Mouse (Mus musculus) subcutaneous adipose tissue, adult 2 months (tissue): Measurements from ENCODE around the gene Rsrp1. TPM values are rescaled to one million over a fixed set of nuclear protein-coding genes. Genes with fewer than 3 reads are reported as not detected.

Source experiments
- polyA plus RNA-seq: library from polyadenylated mRNA; depleted of rRNA; stranded (reverse); fragments of >200 nt; gene quantifications from 2 replicates; pipeline ENCODE4 v1.2.3, GENCODE M21; 2012; ENCODE audit warnings: low replicate concordance; rRNA removed

Gene Rsrp1
- 326 and 559 TPM in 2 replicates for polyA plus RNA-seq

GRCm38 (mm10) chr4:134923258-134924018 lies at the start of gene Rsrp1:
Gene Rsrp1 (plus strand): TSS chr4:134923592.

DNA sequence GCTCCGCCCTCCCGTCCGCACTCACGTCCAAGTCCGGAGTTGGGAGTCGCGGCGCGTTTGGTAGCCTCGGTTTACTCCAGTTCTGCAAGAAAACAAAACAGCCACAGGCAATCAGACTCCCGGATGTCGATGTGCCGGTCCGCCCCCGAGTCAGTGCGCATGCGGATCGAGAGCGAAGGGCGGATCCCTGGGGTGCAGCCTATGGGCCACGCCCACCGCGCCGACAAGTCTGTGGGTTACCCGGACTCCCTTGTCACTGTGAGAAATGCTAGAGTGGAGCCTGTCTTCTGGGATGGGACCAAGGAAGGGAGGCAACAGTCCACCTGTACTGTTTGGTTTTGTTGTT lies 8.6 kb upstream of the Rsrp1 start, which contains the start of gene Tmem50a:
Gene Tmem50a, minus strand, starts transcription at position 161 of the 346 bp plus-strand sequence.

DNA sequence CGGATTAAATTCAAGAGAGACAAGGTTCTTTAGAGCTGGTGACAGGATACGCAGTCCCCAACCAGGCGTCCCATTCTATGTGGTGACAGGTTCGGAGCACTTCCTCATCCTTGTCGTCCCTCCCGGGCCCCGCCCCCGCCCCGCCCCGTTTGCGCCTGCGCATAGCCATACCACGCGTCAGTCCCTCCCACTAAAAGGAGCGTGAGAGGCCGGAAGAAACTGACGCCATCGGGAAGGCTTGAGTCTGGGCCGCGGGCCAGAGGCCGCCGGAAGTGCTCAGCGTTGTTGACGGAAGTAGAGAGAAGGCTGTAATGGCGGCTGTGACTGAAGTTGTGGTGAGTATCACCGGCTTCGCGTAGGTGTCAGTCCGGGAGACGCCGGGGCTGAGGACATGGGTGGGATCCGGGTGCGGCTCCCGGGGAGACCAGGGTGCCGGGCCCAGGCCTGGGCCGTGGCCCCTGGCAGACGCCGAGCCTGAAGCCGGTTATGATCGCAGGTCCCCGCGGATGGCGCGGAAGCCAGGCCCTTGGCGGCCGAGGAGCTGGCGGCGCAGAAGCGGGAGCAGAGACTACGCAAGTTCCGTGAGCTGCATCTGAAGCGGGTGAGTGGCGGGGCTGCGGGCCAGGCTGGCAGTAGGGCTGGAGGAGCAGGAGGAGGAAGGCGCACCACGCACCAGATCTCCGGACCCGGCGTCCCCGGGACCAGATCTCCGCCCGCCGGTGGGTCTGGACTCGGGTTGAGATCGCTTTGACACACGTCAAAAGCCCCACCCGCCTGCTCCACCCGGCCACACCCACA lies 7.5 kb downstream of the Rsrp1 start, which contains the start of gene Syf2:
Gene Syf2, plus strand, starts transcription at position 215 of the 798 bp plus-strand sequence.

Other genes starting within 250 kb of the Rsrp1 start
- gene Man1c1, start 219.3 kb upstream of the Rsrp1 start, polyA plus RNA-seq, result 6.9 and 14.0 TPM in 2 replicates
- 20.2 and 24.8 TPM in 2 replicates for gene Ldlrap1, start 155.6 kb upstream of the Rsrp1 start, polyA plus RNA-seq
- 11.5 and 12.8 TPM in 2 replicates for gene Maco1, start 70.2 kb upstream of the Rsrp1 start, polyA plus RNA-seq
- 0.29 and 0.81 TPM in 2 replicates for gene Rhd, start 59.1 kb upstream of the Rsrp1 start, polyA plus RNA-seq
- 157 and 161 TPM in 2 replicates for gene Tmem50a, start 8.6 kb upstream of the Rsrp1 start, polyA plus RNA-seq
- 26.2 and 27.7 TPM in 2 replicates for gene Syf2, start 7.3 kb downstream of the Rsrp1 start, polyA plus RNA-seq
- gene Runx3, start 197.1 kb downstream of the Rsrp1 start, polyA plus RNA-seq, result 0.27 and 1.4 TPM in 2 replicates